Mouse (Mus musculus) forebrain, embryonic 14.5 days (tissue): ENCODE measurements around the gene Dpf2. TPM values are rescaled to one million over a fixed set of nuclear protein-coding genes. Genes with fewer than 3 reads are reported as not detected.
A peak's percentile ranks its signal among the peaks of the same experiment; 100 is the strongest.

Experiments
- ATAC-seq: fragments of 200-750 bp; cut with Nextera tagmentation; 2 replicates; pipeline ENCODE4 v1.8.0; 2017; ENCODE audit warnings: mild to moderate bottlenecking, moderate library complexity
- DNase-seq: peaks from one replicate; pipeline ENCODE4 v3.0.0-alpha.2; 2015; ENCODE audit warnings: low spot score
- H3K27ac ChIP-seq: fragments of 300-500 bp; sonication (generic); 2 replicates; pipeline ENCODE4 v1.5.1; 2014; ENCODE audit warnings: low read depth, mild to moderate bottlenecking, control low read depth, low read length, moderate library complexity
- H3K27me3 ChIP-seq: fragments of 300-500 bp; sonication (generic); replicated peaks from 2 replicates; pipeline ENCODE4 v1.6.1; 2014; ENCODE audit warnings: low read length, control low read depth, mixed read lengths; ENCODE audit not compliant: control insufficient read depth, insufficient read depth
- H3K36me3 ChIP-seq: fragments of 300-500 bp; sonication (generic); 2 replicates; pipeline ENCODE4 v1.6.1; 2014; ENCODE audit warnings: low read length, control low read depth; ENCODE audit not compliant: control insufficient read depth, insufficient read depth
- H3K4me1 ChIP-seq: fragments of 300-500 bp; sonication (generic); 2 replicates; pipeline ENCODE4 v1.6.1; 2014; ENCODE audit warnings: antibody characterized with exemption, low read length, control low read depth; ENCODE audit not compliant: control insufficient read depth, insufficient read depth
- H3K4me2 ChIP-seq: fragments of 300-500 bp; sonication (generic); 2 replicates; pipeline ENCODE4 v1.6.1; 2014; ENCODE audit warnings: mild to moderate bottlenecking, control low read depth, low read length
- H3K4me3 ChIP-seq: fragments of 300-500 bp; sonication (generic); 2 replicates; pipeline ENCODE4 v1.5.1; 2014; ENCODE audit warnings: low read depth, low read length, control low read depth
- H3K9ac ChIP-seq: fragments of 300-500 bp; sonication (generic); 2 replicates; pipeline ENCODE4 v1.6.1; 2014; ENCODE audit warnings: mild to moderate bottlenecking, low read length, control low read depth, moderate library complexity
- H3K9me3 ChIP-seq: fragments of 300-500 bp; sonication (generic); replicated peaks from 2 replicates; pipeline ENCODE4 v1.6.1; 2016; ENCODE audit warnings: low read length, control low read depth, mixed read lengths; ENCODE audit not compliant: control insufficient read depth
- WGBS: fragments of 180-500 bp; shearing (Covaris S2); extraction: QIAGEN DNeasy Blood & Tissue Kit; methylation state at CpG from one replicate; pipeline ENCODE4 v1.1.7; 2014; 5-methylcytosine and 5-hydroxymethylcytosine counted together
- polyA plus RNA-seq: library from polyadenylated mRNA; unstranded; fragments of >200 nt; fragmentation: Nextera tagmentation; extraction: Ambion mirVana; gene quantifications from 2 replicates; pipeline ENCODE4 v1.2.1, GENCODE M21; 2014

Dpf2 gene
- polyA plus RNA-seq, result 127 and 136 TPM in 2 replicates

DNA sequence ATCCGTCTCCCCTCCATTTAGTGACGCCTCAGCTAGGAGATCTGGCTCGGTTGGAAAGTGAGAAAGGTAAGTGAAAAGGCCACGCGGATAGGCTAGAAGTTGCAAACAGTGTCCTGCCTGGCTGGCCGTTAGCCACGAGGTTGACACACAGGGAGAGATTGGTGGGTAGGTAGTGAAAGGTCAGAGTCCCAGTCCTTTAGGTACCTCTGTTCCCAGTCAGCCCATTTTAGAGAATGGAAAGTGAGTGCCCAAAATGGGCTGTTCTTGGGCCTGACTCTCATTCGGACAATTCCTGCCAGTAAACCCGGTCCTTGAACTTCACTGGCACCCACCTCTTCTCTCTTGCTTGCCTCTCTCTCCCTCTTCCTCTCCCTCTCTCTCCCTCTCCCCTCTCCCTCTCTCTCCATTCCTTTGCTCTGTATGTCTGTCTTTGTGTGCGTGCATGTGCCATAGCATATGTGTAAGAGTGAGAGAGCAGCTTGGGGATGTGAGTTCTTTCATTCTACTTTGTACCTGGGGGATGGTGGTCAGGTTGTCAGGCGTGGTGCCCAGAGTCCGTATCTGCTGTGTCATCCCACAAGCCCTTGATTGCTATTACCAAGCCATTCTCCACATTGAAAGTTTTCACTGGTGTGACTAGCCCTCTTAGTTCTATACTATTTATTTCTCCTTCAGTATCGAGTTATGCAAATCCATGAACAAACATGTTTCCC is at the start of gene Dpf2:
Dpf2 (minus strand) TSS at position 4 of the 713 bp plus-strand sequence.
- Histone ChIP-seq H3K4me3 (peak within 1 kb of the TSS; percentile 98), H3K36me3 (peaks cover 14% of the 10 kb centered on the region; the same call in 1 of the 2 replicates), H3K27me3 (no peaks in the 10 kb centered on the region), H3K4me1 (peaks cover 22% of the 10 kb centered on the region), H3K9ac (peak within 1 kb of the TSS; percentile 90), H3K4me2 (peak within 1 kb of the TSS; percentile 88), H3K27ac (peak within 1 kb of the TSS; percentile 70), H3K9me3 (no peaks in the 10 kb centered on the region)
- ATAC-seq (peak; percentile 19; the same call in 1 of the 2 replicates), DNase-seq (no peak)
- WGBS, result 22% methylated on average over 13 of the region's 13 CpGs

DNA sequence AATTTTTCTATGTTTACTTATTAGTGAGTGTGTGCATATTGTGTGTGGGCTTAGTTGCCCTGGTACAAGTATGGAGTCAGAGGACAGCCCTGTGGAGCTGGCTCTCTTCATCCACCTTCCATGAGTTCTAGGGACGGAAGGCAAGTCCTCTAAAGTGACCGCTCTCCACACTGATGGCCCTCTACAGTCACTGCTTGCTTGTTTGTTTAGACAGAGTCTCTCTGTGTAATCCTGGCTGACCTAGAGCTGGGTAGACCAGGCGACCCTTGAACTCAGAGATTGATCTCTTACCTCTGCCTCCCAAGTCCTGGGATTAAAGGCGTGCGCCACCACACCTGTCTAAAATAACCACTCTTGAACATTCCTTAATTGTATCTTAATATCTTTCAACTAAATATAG is 44.6 kb upstream of the Dpf2 start:
- no peak for ATAC-seq
- peaks cover 45% of the 10 kb centered on the region for H3K36me3 ChIP-seq
- no peak for DNase-seq

DNA sequence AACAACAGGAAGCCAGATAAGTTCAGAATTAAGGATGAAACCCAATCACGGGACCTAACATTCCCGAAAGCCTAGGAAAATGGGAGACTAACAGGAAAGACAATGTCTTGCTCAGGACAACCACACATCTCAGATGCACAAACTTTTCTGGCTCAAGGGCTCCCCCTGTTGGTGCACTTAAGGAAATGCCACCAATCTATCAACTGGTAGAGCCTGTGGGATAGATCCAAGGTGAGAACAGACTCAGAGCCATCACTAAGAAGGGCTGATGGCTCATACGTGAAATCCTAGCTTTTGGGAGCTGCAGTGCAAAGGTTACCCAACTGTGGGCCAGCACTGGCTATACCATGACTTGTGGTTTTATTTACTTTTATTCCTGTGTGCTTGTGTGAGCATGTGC is 43.9 kb upstream of the Dpf2 start:
- ATAC-seq, result 0 out of 2 replicates have a peak, but pooled peaks have one; percentile 58
- Histone ChIP-seq H3K27me3 (no peaks in the 10 kb centered on the region), H3K9me3 (no peaks in the 10 kb centered on the region), H3K4me3 (no peak overlapping the region), H3K27ac (no peak overlapping the region), H3K4me1 (no peaks in the 10 kb centered on the region), H3K4me2 (no peak overlapping the region), H3K36me3 (peaks cover 51% of the 10 kb centered on the region), H3K9ac (no peak overlapping the region)
- WGBS, result 19% methylated on average over 3 of the region's 3 CpGs
- DNase-seq, result peak; percentile 75

More for the DNA sequence above, 44.6 kb upstream of the Dpf2 start:
- no peak overlapping the region for H3K27ac ChIP-seq
- no peak overlapping the region for H3K4me3 ChIP-seq
- no peak overlapping the region for H3K9ac ChIP-seq
- no peaks in the 10 kb centered on the region for H3K9me3 ChIP-seq
- no peak overlapping the region for H3K4me2 ChIP-seq
- H3K27me3 ChIP-seq, result no peaks in the 10 kb centered on the region
- WGBS, result 95% methylated on average over 5 of the region's 5 CpGs
- no peaks in the 10 kb centered on the region for H3K4me1 ChIP-seq

DNA sequence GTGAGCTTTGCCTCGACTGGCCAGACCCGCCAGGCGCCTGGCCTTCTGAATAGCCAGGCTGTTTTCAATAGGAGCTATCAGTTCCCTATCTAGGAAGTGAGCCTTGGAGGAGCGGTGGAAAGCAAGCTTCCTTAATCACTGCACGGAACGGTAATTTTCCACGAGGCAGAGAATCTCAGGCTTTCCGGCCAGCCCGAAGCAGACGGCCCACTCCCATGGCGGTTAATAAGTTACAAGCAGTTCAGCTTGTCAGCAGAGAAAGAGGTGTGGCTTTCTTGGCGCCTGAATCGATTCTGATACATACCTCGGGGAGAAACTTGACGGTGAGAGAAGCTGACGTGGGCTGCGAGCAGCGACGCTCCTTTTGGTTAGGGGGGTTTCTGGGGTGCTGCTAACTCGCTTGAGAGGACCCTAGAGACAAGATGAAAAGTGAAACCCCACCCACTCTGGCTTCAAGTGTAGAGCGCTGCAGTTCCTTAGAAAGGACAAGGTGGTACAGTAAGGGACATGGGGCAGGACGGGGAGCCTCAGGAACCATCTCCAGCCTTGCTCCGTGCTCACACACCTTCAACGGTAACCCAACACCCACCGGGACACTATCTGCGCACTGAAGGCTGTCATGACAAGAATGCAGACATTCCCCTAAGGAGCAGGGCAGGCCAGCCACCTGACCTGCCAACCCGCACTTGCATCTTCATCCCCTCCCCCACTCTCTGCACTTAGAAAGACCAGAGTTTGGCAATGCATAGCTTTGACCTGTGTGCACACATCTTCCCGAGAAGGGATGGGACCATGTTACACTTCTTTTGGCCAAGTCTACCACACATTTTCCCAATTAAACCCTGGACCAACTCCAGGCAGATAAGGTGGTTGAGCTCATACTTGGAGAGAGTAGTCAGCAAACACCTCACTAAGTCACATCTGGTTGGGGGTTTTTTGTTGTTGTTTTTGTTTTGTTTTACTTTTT is 43.2 kb upstream of the Dpf2 start:
- DNase-seq (no peak), ATAC-seq (no peak)
- no peak overlapping the region for H3K4me3 ChIP-seq
- H3K27me3 ChIP-seq, result no peaks in the 10 kb centered on the region
- H3K4me2 ChIP-seq, result no peak overlapping the region
- H3K9ac ChIP-seq, result no peak overlapping the region
- H3K4me1 ChIP-seq, result no peaks in the 10 kb centered on the region
- H3K36me3 ChIP-seq, result peaks cover 58% of the 10 kb centered on the region
- H3K9me3 ChIP-seq, result no peaks in the 10 kb centered on the region
- WGBS, result 90% methylated on average over 28 of the region's 28 CpGs
- no peak overlapping the region for H3K27ac ChIP-seq

DNA sequence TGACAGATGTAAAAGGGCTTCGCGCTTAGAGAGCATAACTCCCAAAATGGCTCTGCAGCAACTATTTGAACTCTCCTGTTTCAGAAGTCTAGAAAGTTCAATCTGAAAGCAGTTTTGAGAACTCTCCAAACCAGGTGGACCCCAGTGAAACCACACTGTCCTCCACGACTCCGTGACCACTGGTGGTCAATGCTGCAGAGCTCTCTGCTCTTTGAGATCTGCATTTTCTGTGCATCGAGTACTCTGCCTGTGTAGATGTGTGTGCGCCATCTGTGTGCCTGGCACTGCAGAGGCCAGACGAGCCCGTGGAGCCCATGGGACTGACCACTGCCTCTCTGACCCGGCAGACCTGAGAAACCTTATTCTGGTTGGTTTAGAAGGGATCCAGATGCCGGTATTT is 42.1 kb upstream of the Dpf2 start:
- no peak for DNase-seq
- H3K9ac ChIP-seq, result no peak overlapping the region
- no peaks in the 10 kb centered on the region for H3K9me3 ChIP-seq
- WGBS, result 96% methylated on average over 10 of the region's 10 CpGs
- no peak for ATAC-seq
- H3K36me3 ChIP-seq, result peaks cover 65% of the 10 kb centered on the region
- H3K4me2 ChIP-seq, result no peak overlapping the region
- no peaks in the 10 kb centered on the region for H3K4me1 ChIP-seq
- no peak overlapping the region for H3K4me3 ChIP-seq
- no peaks in the 10 kb centered on the region for H3K27me3 ChIP-seq
- H3K27ac ChIP-seq, result no peak overlapping the region

DNA sequence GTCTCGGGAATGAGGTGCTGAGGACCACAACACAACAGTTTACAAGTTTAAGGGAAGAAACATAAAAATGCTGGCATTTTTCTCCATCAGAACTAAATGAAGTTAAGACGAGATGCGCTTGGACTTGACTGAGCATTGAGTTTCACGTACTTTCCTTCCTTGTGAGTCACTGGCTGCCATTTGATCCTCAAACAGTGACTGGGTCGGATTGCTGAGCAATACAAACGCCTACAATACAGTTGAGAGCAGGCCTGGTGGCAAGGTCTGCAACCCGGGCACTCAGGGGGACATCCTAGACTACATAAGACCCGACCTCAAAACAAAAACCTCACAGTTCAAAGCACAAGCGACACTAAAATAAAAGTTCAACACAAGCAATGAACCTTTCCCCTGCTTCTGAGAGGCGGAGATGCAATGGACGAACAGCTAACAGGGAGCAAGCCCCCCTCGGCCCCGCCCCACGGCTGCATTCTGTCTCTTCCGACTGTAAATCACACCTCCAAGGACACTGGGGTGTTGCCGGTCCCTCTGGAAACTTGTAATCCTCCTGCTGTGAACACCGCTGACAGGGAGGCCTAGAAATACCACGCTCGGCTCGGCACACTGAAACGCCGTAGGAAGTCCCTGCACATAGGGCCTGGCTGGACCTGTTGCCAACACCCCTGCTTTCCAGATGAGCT is 41.4 kb upstream of the Dpf2 start:
- ATAC-seq (no peak), DNase-seq (no peak)
- Histone ChIP-seq H3K27ac (no peak overlapping the region), H3K4me3 (no peak overlapping the region), H3K4me1 (no peaks in the 10 kb centered on the region), H3K36me3 (peaks cover 69% of the 10 kb centered on the region), H3K9me3 (no peaks in the 10 kb centered on the region), H3K9ac (no peak overlapping the region), H3K4me2 (no peak overlapping the region), H3K27me3 (no peaks in the 10 kb centered on the region)
- 90% methylated on average over 22 of the region's 22 CpGs for WGBS

DNA sequence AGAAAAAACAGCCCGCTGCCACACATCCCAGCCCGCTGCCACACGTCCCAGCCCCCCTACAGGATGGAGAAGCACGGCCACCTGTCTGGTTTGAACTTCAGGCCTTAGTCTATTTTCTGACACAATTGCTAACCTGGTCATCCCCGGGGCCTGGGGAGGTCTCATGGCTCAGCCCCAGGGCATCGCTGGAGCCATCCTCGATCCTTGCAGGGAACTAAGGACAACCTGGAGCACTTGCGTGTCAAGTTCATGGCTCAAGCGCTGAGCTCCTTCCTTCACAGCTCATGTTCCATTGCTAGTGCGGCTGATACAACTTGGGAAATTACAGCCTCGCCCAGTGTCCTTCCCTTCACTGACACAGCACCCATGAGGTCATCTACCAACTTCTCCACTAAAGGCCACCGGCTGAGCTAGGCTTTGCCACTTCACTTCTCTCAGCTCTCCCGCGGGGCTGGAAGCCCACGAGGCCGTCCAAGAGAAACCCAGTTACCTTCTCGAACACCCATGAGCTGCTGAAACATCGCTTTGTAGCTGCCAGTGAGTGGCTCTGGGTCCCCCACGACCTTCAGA is 40.5 kb upstream of the Dpf2 start:
- Histone ChIP-seq H3K9ac (no peak overlapping the region), H3K4me2 (no peak overlapping the region), H3K27me3 (no peaks in the 10 kb centered on the region), H3K4me3 (no peak overlapping the region), H3K4me1 (no peaks in the 10 kb centered on the region), H3K36me3 (peaks cover 70% of the 10 kb centered on the region), H3K9me3 (no peaks in the 10 kb centered on the region), H3K27ac (no peak overlapping the region)
- no peak for ATAC-seq
- no peak for DNase-seq
- 94% methylated on average over 19 of the region's 19 CpGs for WGBS

DNA sequence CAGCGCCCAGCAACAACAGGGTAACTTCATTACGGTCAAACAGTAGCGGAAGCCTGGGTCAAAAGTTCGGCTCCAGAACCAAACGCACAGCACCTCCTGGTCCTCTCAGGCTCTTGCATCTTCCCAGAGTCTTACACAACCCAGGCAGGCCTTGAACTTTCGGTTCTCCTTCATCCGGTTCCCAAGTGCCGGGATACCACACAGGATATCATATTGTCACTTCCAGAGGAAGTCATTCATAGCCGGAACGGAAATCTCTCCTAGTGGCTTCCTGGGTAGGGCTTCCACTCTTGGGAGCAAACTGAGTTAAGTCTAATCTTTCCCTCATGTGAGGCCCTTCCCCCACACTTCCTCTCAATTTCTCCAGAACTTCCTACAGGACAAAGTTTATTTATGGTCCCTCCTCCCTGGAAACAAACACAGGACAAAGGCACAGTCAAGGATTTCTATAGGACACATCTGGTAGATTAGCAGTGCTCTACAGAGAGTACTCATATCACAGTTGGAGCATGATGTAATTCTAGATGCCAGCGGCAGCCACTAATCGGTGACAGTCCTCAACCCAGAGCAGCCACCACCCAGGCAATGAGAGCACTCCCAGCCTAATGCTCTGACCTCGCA is 39.4 kb upstream of the Dpf2 start:
- Histone ChIP-seq H3K9ac (no peak overlapping the region), H3K4me3 (no peak overlapping the region), H3K36me3 (peaks cover 71% of the 10 kb centered on the region), H3K4me2 (no peak overlapping the region), H3K4me1 (no peaks in the 10 kb centered on the region), H3K27me3 (no peaks in the 10 kb centered on the region), H3K27ac (no peak overlapping the region), H3K9me3 (no peaks in the 10 kb centered on the region)
- WGBS, result 92% methylated on average over 13 of the region's 13 CpGs
- no peak for ATAC-seq
- no peak for DNase-seq
